Mouse (Mus musculus) E14TG2a.4 (cell line): Measurements from ENCODE around the gene Pip5k1c.

Experiments used
- CTCF ChIP-seq: conservative IDR thresholded peaks from 2 replicates; pipeline ENCODE4 v1.5.1; 2014; ENCODE audit warnings: low read length
- NANOG ChIP-seq: IDR thresholded peaks from 2 replicates; pipeline ENCODE4 v1.6.1; 2014; ENCODE audit warnings: borderline replicate concordance, low read length, mixed read lengths
- POU5F1 ChIP-seq: IDR thresholded peaks from 2 replicates; pipeline ENCODE4 v1.6.1; 2014; ENCODE audit warnings: low read length, borderline replicate concordance

GRCm38 (mm10) chr10:81291511-81292104 lies 1.2 kb upstream of the Pip5k1c start, which contains the start of gene Tjp3:
- TF ChIP-seq CTCF (no peak), NANOG (no peak), POU5F1 (no peak)
